Mouse (Mus musculus) monocyte, adult 2 months (primary cell): ENCODE data around the gene Gm10670.
"Not testable (repeated sequence)": the region's sequence is repeated elsewhere in the genome, so short reads cannot be mapped to it uniquely, and the experiment has no call there.

ENCODE experiments used
- DNase-seq, 2 experiments: peaks; one replicate each; pipeline ENCODE4 v3.0.0; 2022; ENCODE audit warnings: low spot score in 2 of 2, low read depth in 1 of 2

Gene Gm10670

GRCm38 (mm10) chr7:20474825-20475224, at the start of gene Gm10670:
TSS of gene Gm10670 (minus strand) at chr7:20474925.
- not testable (repeated sequence) for DNase-seq

- not testable (repeated sequence) for DNase-seq
These were observed 35.7 kb upstream of the Gm10670 start, which contains the start of gene Vmn1r103 for GRCm38 (mm10) chr7:20510434-20510833. TSS of gene Vmn1r103 (minus strand) at chr7:20510534.

GRCm38 (mm10) chr7:20442493-20442892, 32.2 kb downstream of the Gm10670 start, which contains the start of gene Vmn1r101:
TSS of gene Vmn1r101 (minus strand) at chr7:20442593.
- DNase-seq, result not testable (repeated sequence)
